Mouse (Mus musculus) hematopoietic stem cell, adult 5-6 weeks (primary cell): ENCODE measurements around the gene Snx20. TPM values are rescaled to one million over a fixed set of nuclear protein-coding genes. Genes with fewer than 3 reads are reported as not detected.

ENCODE experiments used
- ATAC-seq, 2 experiments: fragments of 125-278 bp in 1 of 2; replicated peaks in 1 of 2; 2 replicates each; pipeline ENCODE4 v1.8.0; 2016 to 2017; ENCODE audit warnings: inconsistent platforms in 2 of 2, mild to moderate bottlenecking in 2 of 2, moderate number of reproducible peaks in 2 of 2, low read depth in 1 of 2, moderate TSS enrichment in 1 of 2; ENCODE audit not compliant: low FRiP score in 2 of 2, poor library complexity in 2 of 2, severe bottlenecking in 2 of 2, insufficient read depth in 1 of 2, low TSS enrichment in 1 of 2
- total RNA-seq: library from RNA; stranded (forward); fragments of 172-1452, 232-1000 nt; gene quantifications from 2 replicates; pipeline ENCODE4 v1.2.3, GENCODE M21; 2017

Snx20 gene
- total RNA-seq, 1 experiment from 2014 or later: 12.2 TPM

DNA sequence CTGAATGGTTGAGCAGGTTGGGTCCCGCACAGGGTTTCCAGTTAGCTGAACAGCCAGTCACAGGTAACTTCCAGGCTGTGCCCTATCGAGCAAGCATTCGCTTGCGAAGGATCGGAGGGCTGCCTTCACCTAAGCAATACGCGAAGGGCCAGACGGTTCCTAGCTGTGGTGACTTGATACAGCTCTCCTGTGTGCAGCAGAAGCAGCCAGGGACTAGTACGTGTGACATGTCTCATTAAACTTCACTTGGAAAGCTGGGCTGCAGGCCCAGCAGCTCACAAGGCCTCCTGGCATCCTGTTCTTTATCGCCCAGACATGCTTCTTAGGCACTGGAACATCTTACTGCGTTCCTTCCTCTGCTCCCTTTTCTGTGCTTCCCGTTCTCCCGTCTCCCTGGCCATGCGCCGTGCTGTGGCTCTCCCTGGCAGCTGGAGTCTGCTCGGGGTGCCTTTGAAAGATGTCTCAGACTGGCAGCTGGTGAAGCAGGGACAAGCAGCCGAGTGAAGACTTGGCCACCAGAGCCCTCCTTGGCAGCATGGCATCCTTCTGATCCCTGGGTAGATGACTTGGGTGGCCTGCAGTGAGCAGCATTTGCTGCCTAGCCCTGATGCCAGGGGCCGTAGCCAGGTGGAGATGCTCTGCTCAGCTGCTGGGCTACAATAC lies 56.1 kb downstream of the Snx20 start:
- no peak for ATAC-seq

DNA sequence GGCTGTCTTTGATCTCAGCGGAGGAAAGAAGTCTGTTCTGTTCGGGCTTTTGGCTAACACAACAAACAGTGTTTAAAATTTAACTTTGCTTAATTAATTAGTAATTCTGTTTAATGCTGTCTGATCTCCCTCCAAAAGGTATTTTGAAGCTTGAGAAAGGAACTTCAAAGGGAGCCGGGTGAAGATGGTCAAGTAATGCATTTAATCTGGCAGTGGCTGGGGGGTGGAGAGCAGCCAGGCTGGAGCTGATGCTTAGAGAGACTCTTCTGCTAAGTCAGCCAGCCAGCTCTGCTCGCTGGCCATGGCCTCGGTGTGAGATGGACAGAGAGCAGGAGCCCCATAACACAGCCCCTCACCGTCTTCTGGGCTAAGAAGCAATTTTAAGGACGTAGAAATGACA lies 56.7 kb downstream of the Snx20 start:
- no peak for ATAC-seq

DNA sequence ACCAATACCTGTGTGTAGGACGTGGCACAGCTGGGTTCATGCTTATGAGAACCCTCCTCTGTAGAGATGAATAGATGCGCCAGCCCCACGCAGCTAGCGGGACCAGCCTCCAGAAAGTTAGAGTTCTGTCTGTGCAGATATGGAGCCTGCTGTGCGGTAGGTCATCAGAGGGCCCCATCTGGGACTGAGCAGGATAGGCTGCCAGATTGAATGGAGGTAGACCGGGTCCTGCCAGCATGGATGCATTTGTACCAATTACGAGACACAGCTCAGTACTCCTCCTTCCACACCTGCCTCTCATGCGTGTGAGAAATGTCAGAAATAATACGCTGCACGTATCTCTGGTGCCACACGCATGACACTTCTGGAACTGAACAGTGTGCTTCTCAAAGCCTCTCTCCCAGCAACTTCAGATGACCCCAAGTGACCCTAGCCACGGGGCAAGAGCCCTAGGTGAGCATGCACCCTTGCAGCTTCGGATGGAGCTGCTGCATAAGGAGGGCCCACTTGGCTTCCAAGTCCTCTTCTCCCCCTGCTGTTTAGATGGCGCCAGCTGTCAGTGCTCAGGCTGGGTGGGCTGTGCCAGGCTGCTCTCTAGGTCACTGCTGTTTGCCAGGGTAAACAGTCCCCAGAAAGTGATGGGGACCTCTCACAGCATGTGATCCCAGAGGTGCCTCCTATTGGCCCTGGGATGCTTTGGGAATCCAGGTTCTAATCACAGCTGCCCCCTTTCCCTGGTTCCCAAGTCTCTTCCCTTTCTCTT lies 57.3 kb downstream of the Snx20 start:
- no peak for ATAC-seq

DNA sequence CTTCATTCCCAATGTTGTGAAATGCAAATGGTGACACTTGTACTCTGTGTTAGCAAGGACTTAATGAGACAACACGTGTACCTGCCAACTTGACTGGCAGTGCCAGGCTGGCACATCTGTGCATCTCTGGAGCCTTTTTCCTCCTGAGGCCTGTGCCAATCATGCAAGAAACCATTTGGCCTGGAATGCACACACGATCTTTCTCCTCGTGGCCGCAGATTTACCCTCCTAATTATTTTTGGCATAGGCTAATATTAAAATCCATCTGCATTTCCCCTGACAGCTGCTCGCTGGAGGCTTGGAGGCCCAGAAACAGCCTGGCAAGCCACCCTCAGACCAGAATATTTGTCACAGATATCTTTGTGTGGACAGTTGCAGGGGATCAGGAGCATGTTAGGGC lies 58.3 kb downstream of the Snx20 start:
- no peak for ATAC-seq

Other genes with a start within 250 kb of the Snx20 start
- gene Nkd1, start 114.8 kb downstream of the Snx20 start, total RNA-seq: 1.1 TPM in 1 of 2 replicates, not detected in the other
- gene Nod2, start 11.2 kb upstream of the Snx20 start, total RNA-seq: 0.94 and 1.1 TPM in 2 replicates
- 58.4 and 59.1 TPM in 2 replicates for gene Cyld, start 60.9 kb upstream of the Snx20 start, total RNA-seq